Mouse (Mus musculus) stomach, embryonic 14.5 days (tissue): ENCODE results near the gene Slc6a11. TPM values are rescaled to one million over a fixed set of nuclear protein-coding genes. Genes with fewer than 3 reads are reported as not detected.

ENCODE experiments used
- ATAC-seq: fragments of 200-750 bp; cut with Nextera tagmentation; 2 replicates; pipeline ENCODE4 v1.8.0; 2017; ENCODE audit warnings: low read depth, moderate TSS enrichment; ENCODE audit not compliant: insufficient number of reproducible peaks, insufficient read depth, low FRiP score
- H3K27ac ChIP-seq: fragments of 300-500 bp; sonication (generic); 2 replicates; pipeline ENCODE4 v1.5.1; 2014; ENCODE audit warnings: mild to moderate bottlenecking, low read length, moderate library complexity, mixed read lengths
- H3K27me3 ChIP-seq: fragments of 300-500 bp; sonication (generic); 2 replicates; pipeline ENCODE4 v1.6.1; 2014; ENCODE audit warnings: low read length, control low read depth, mixed read lengths; ENCODE audit not compliant: control insufficient read depth, insufficient read depth
- H3K36me3 ChIP-seq: fragments of 300-500 bp; sonication (generic); 2 replicates; pipeline ENCODE4 v1.6.1; 2014; ENCODE audit warnings: mild to moderate bottlenecking, control low read depth, low read length, moderate library complexity, mixed read lengths; ENCODE audit not compliant: control insufficient read depth, insufficient read depth
- H3K4me1 ChIP-seq: fragments of 300-500 bp; sonication (generic); 2 replicates; pipeline ENCODE4 v1.6.1; 2014; ENCODE audit warnings: low read length, control low read depth, mixed read lengths; ENCODE audit not compliant: control insufficient read depth, insufficient read depth
- H3K4me2 ChIP-seq: fragments of 300-500 bp; sonication (generic); replicated peaks from 2 replicates; pipeline ENCODE4 v1.6.1; 2014; ENCODE audit warnings: low read depth, low read length, control low read depth
- H3K4me3 ChIP-seq: fragments of 300-500 bp; sonication (generic); 2 replicates; pipeline ENCODE4 v1.5.1; 2014; ENCODE audit warnings: low read depth, low read length, control low read depth
- H3K9ac ChIP-seq: fragments of 300-500 bp; sonication (generic); replicated peaks from 2 replicates; pipeline ENCODE4 v1.6.1; 2014; ENCODE audit warnings: low read depth, mild to moderate bottlenecking, control low read depth, low read length, moderate library complexity, mixed read lengths
- H3K9me3 ChIP-seq: fragments of 300-500 bp; sonication (generic); 2 replicates; pipeline ENCODE4 v1.6.1; 2016; ENCODE audit warnings: low read depth, low read length, control low read depth; ENCODE audit not compliant: control insufficient read depth
- WGBS: fragments of 180-500 bp; shearing (Covaris S2); extraction: QIAGEN DNeasy Blood & Tissue Kit; methylation state at CpG from one replicate; pipeline ENCODE4 v1.1.7; 2014; 5-methylcytosine and 5-hydroxymethylcytosine counted together
- polyA plus RNA-seq: library from polyadenylated mRNA; unstranded; fragments of >200 nt; fragmentation: Nextera tagmentation; extraction: Ambion mirVana; gene quantifications from 2 replicates; pipeline ENCODE4 v1.2.1, GENCODE M21; 2014

The Slc6a11 gene
- polyA plus RNA-seq, 1 experiment from 2014 or later, result 0.42 TPM

GRCm38 (mm10) chr6:114264010-114264409, 133.0 kb downstream of the Slc6a11 start:
- no peak overlapping the region for H3K9ac ChIP-seq
- 73% methylated on average over 3 of the region's 3 CpGs for WGBS
- H3K36me3 ChIP-seq, result no peaks in the 10 kb centered on the region
- H3K27ac ChIP-seq, result no peak overlapping the region
- ATAC-seq, result no peak
- no peaks in the 10 kb centered on the region for H3K9me3 ChIP-seq
- H3K4me1 ChIP-seq, result no peaks in the 10 kb centered on the region
- H3K4me3 ChIP-seq, result no peak overlapping the region
- H3K4me2 ChIP-seq, result no peak overlapping the region
- no peaks in the 10 kb centered on the region for H3K27me3 ChIP-seq

GRCm38 (mm10) chr6:114264426-114264825, 133.4 kb downstream of the Slc6a11 start:
- 43% methylated on average over 5 of the region's 5 CpGs for WGBS
- H3K9me3 ChIP-seq, result no peaks in the 10 kb centered on the region
- H3K4me1 ChIP-seq, result no peaks in the 10 kb centered on the region

DNA sequence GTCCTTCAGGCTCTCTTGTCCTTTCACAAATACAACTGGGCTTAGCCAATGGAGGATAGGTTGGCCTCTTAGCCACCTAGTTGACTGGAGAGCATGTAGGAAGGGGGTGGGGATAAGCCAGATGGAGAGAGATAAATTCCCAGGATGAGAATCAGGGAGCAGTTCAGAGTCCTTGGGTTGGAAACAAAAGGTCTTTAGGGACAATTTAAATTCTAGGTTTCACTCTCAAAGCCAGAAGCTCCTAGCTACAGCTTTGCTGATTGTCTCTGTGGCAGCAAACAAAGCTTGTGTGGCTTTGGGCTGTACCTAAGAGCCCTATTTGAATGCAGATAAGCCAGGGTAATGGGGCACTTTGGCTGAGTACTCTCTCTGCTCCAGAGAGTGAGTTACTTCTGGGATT, 135.2 kb downstream of the Slc6a11 start:
- Histone ChIP-seq H3K27me3 (no peaks in the 10 kb centered on the region), H3K4me3 (no peak overlapping the region), H3K27ac (no peak overlapping the region), H3K36me3 (no peaks in the 10 kb centered on the region), H3K9me3 (no peaks in the 10 kb centered on the region), H3K9ac (no peak overlapping the region), H3K4me1 (no peaks in the 10 kb centered on the region), H3K4me2 (no peak overlapping the region)
- no peak for ATAC-seq

More at GRCm38 (mm10) chr6:114264426-114264825, 133.4 kb downstream of the Slc6a11 start:
- no peak overlapping the region for H3K9ac ChIP-seq
- H3K4me3 ChIP-seq, result no peak overlapping the region
- ATAC-seq, result no peak
- H3K4me2 ChIP-seq, result no peak overlapping the region
- no peaks in the 10 kb centered on the region for H3K36me3 ChIP-seq
- H3K27me3 ChIP-seq, result no peaks in the 10 kb centered on the region
- no peak overlapping the region for H3K27ac ChIP-seq

DNA sequence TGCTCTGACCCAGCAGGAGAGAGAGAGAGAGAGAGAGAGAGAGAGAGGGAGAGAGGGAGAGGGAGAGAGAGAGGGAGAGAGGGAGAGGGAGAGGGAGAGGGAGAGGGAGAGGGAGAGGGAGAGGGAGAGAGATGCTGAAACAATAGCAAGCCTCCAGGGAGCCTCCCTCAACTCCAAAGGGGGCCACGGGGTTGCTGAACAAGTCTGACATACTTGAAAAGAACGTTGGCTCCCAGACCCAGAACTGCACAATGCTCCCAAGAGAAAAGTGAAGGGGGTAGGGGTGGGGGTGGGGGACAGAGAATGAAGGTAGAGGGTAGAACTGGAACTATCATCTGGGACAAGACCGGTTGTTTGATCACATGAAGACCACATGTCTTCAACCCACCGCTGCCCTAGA, 136.9 kb downstream of the Slc6a11 start:
- H3K27me3 ChIP-seq, result no peaks in the 10 kb centered on the region
- H3K4me1 ChIP-seq, result no peaks in the 10 kb centered on the region
- no peaks in the 10 kb centered on the region for H3K36me3 ChIP-seq
- no peak overlapping the region for H3K9ac ChIP-seq
- H3K9me3 ChIP-seq, result no peaks in the 10 kb centered on the region
- H3K4me2 ChIP-seq, result no peak overlapping the region
- H3K4me3 ChIP-seq, result no peak overlapping the region
- no peak for ATAC-seq
- WGBS, result 34% methylated on average over 4 of the region's 4 CpGs
- no peak overlapping the region for H3K27ac ChIP-seq

GRCm38 (mm10) chr6:114269589-114269988, 138.5 kb downstream of the Slc6a11 start:
- ATAC-seq, result no peak
- H3K9ac ChIP-seq, result no peak overlapping the region
- H3K4me1 ChIP-seq, result no peaks in the 10 kb centered on the region
- no peaks in the 10 kb centered on the region for H3K27me3 ChIP-seq
- H3K9me3 ChIP-seq, result no peaks in the 10 kb centered on the region
- 86% methylated on average over 2 of the region's 2 CpGs for WGBS
- H3K27ac ChIP-seq, result no peak overlapping the region
- no peak overlapping the region for H3K4me3 ChIP-seq
- no peak overlapping the region for H3K4me2 ChIP-seq
- no peaks in the 10 kb centered on the region for H3K36me3 ChIP-seq

DNA sequence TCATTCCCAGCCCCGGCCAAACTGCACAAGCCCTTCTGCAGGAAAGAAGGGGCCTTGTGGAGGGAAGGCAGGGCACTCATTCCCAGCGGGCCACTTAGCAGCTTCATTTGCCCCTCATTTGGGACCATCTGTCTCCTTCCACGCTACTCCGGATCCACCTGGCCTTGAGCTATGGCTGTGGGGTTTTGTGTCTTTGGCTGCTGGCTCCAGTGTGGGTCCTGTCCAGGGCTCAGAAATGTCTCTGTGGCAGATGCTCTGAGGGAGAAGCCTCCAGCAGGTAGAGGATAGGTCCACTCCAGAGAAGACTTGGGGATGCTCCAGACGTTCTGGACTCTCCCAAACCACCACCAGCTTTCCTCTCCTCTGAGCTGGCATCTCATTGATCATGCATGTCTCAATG, 139.8 kb downstream of the Slc6a11 start:
- no peak for ATAC-seq
- 54% methylated on average over 5 of the region's 5 CpGs for WGBS
- Histone ChIP-seq H3K27ac (no peak overlapping the region), H3K4me1 (no peaks in the 10 kb centered on the region), H3K27me3 (no peaks in the 10 kb centered on the region), H3K36me3 (no peaks in the 10 kb centered on the region), H3K9me3 (no peaks in the 10 kb centered on the region), H3K4me3 (no peak overlapping the region), H3K4me2 (no peak overlapping the region), H3K9ac (no peak overlapping the region)

DNA sequence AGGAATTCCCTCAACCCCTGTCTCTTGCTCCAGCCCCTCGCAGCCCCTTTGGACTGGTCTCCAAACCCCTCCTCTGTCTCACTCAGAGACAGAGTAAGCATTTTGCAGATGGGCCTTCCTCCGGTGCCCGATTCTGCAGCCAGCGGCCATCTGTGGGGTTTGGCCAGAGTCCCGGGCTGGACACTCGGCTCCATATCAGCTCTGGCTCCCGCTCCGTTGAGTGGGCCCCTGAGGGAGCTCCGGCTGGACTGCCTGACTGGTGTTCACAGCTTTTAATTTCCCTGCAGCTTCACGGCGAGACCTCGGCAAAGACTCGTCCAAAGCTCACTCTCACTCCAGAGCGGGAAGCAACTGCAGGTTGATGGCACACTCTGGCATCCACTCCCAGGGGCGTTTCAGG, 141.2 kb downstream of the Slc6a11 start:
- WGBS, result 79% methylated on average over 15 of the region's 15 CpGs

GRCm38 (mm10) chr6:114273997-114274728, 143.1 kb downstream of the Slc6a11 start:
- ATAC-seq, result no peak
- WGBS, result 59% methylated on average over 14 of the region's 14 CpGs
- Histone ChIP-seq H3K27me3 (0 out of 2 replicates have a peak, but pooled peaks cover 4% of the 10 kb centered on the region), H3K4me2 (no peak overlapping the region), H3K36me3 (no peaks in the 10 kb centered on the region), H3K4me1 (no peaks in the 10 kb centered on the region), H3K9ac (no peak overlapping the region), H3K4me3 (no peak overlapping the region), H3K27ac (no peak overlapping the region), H3K9me3 (no peaks in the 10 kb centered on the region)

More for the DNA sequence above, 141.2 kb downstream of the Slc6a11 start:
- H3K9me3 ChIP-seq, result no peaks in the 10 kb centered on the region
- H3K4me1 ChIP-seq, result no peaks in the 10 kb centered on the region
- 0 out of 2 replicates have a peak, but pooled peaks cover 4% of the 10 kb centered on the region for H3K27me3 ChIP-seq
- no peak overlapping the region for H3K4me3 ChIP-seq
- H3K27ac ChIP-seq, result no peak overlapping the region
- H3K4me2 ChIP-seq, result no peak overlapping the region
- no peaks in the 10 kb centered on the region for H3K36me3 ChIP-seq
- no peak for ATAC-seq
- H3K9ac ChIP-seq, result no peak overlapping the region

DNA sequence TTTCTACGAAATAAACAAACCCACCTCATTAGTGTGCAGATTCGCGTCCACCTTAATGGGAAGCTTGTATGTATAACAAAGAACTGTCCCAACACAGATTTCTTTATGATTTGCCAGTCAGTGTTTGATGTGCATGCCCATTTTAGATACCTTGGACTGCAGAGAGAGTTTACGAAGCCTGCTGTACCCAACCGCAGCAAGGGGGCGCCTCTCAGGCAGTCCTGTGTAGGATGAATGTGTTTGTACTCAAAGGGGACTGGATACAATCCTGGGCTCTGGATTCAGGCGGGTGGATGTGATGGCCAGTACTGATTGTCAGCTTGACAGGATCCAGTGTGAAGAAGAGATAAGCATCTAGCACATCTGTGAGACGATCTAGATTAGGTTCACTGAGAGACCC, 144.8 kb downstream of the Slc6a11 start:
- 0 out of 2 replicates have a peak, but pooled peaks cover 4% of the 10 kb centered on the region for H3K27me3 ChIP-seq
- H3K4me1 ChIP-seq, result no peaks in the 10 kb centered on the region
- no peak overlapping the region for H3K9ac ChIP-seq

More for the DNA sequence above, 144.8 kb downstream of the Slc6a11 start:
- no peak overlapping the region for H3K4me2 ChIP-seq
- WGBS, result 55% methylated on average over 8 of the region's 8 CpGs
- H3K4me3 ChIP-seq, result no peak overlapping the region
- no peak overlapping the region for H3K27ac ChIP-seq
- H3K9me3 ChIP-seq, result no peaks in the 10 kb centered on the region
- no peak for ATAC-seq
- no peaks in the 10 kb centered on the region for H3K36me3 ChIP-seq
